Mouse (Mus musculus): ENCODE measurements around the gene B020031M17Rik.
A peak's percentile ranks its signal among the peaks of the same experiment; 100 is the strongest.
"Not testable (repeated sequence)": the region's sequence is repeated elsewhere in the genome, so short reads cannot be mapped to it uniquely, and the experiment has no call there.

The B020031M17Rik gene

GRCm38 (mm10) chr13:119950706-119951105 lies at the start of gene B020031M17Rik:
TSS of gene B020031M17Rik (minus strand) at chr13:119950806.
- not testable (repeated sequence) for DNase-seq (ENCODE audit: low read depth, low spot score)

GRCm38 (mm10) chr13:119999215-119999614 lies 48.6 kb upstream of the B020031M17Rik start:
- DNase-seq (ENCODE audit: low read depth, low spot score), result not testable (repeated sequence)

GRCm38 (mm10) chr13:119998442-119999086 lies 48.0 kb upstream of the B020031M17Rik start:
- not testable (repeated sequence) for DNase-seq (ENCODE audit: low read depth, low spot score)

GRCm38 (mm10) chr13:119991917-119992496 lies 41.4 kb upstream of the B020031M17Rik start:
- DNase-seq (ENCODE audit: low read depth, low spot score), result not testable (repeated sequence)

GRCm38 (mm10) chr13:119991264-119991663 lies 40.7 kb upstream of the B020031M17Rik start:
- not testable (repeated sequence) for DNase-seq (ENCODE audit: low read depth, low spot score)

GRCm38 (mm10) chr13:119969163-119969562 lies 18.6 kb upstream of the B020031M17Rik start:
- DNase-seq (ENCODE audit: low read depth, low spot score), result not testable (repeated sequence)

GRCm38 (mm10) chr13:119968193-119968592 lies 17.6 kb upstream of the B020031M17Rik start:
- DNase-seq (ENCODE audit: low read depth, low spot score), result not testable (repeated sequence)

GRCm38 (mm10) chr13:119965968-119966367 lies 15.4 kb upstream of the B020031M17Rik start:
- peak; percentile 1 for DNase-seq (ENCODE audit: low read depth, low spot score)

- DNase-seq (ENCODE audit: low read depth, low spot score), result not testable (repeated sequence)
Measured at GRCm38 (mm10) chr13:119965302-119965952, 14.8 kb upstream of the B020031M17Rik start.

GRCm38 (mm10) chr13:119962856-119963255 lies 12.2 kb upstream of the B020031M17Rik start:
- not testable (repeated sequence) for DNase-seq (ENCODE audit: low read depth, low spot score)

GRCm38 (mm10) chr13:119955567-119955966 lies 5.0 kb upstream of the B020031M17Rik start:
- DNase-seq (ENCODE audit: low read depth, low spot score), result not testable (repeated sequence)

- DNase-seq (ENCODE audit: low read depth, low spot score), result not testable (repeated sequence)
Measured at GRCm38 (mm10) chr13:119955089-119955488, 4.5 kb upstream of the B020031M17Rik start.

- DNase-seq (ENCODE audit: low read depth, low spot score), result not testable (repeated sequence)
Measured at GRCm38 (mm10) chr13:119929172-119929571, 21.4 kb downstream of the B020031M17Rik start, which contains the start of gene Gm21761. TSS of gene Gm21761 (minus strand) at chr13:119929272.

- not testable (repeated sequence) for DNase-seq (ENCODE audit: low read depth, low spot score)
Measured at GRCm38 (mm10) chr13:119924597-119925340, 25.8 kb downstream of the B020031M17Rik start.

GRCm38 (mm10) chr13:119916966-119917722 lies 33.5 kb downstream of the B020031M17Rik start:
- not testable (repeated sequence) for DNase-seq (ENCODE audit: low read depth, low spot score)

- DNase-seq (ENCODE audit: low read depth, low spot score), result not testable (repeated sequence)
Measured at GRCm38 (mm10) chr13:119916449-119916848, 34.2 kb downstream of the B020031M17Rik start.

Measured in CD4-positive, CD25-positive, alpha-beta regulatory T cell, adult 2 months (primary cell).